Mouse (Mus musculus): ENCODE results near the gene Cltc.

GRCm38 (mm10) chr11:86656849-86657567 is 100.4 kb downstream of the Cltc start:
- TF ChIP-seq CTCF (IDR thresholded peaks at IDR 0.05; ENCODE audit: control insufficient read depth, insufficient read depth, low read length) (no peak), POLR2A (IDR thresholded peaks at IDR 0.05; ENCODE audit: borderline replicate concordance, control insufficient read depth, low read depth, low read length) (no peak)
